In genomic region chr3:145118254-145119001, GRCm38 (mm10) we compare ENCODE assay signal across 8 mouse cellular contexts. TPM values are rescaled to one million over a fixed set of nuclear protein-coding genes. Genes with fewer than 3 reads are reported as not detected.
A peak's percentile ranks its signal among the peaks of the same experiment; 100 is the strongest.
DNase-seq lines count a peak whose midpoint lies in the region; ATAC-seq and TF ChIP-seq lines count a peak whose summit lies in the region.

Gene Odf2l (plus strand): TSS chr3:145118588.

- no peak for TF ChIP-seq EP300 in ES-Bruce4 (IDR thresholded peaks at IDR 0.05; ENCODE audit: insufficient read depth, low read depth, low read length)

- H3K4me3 ChIP-seq in ES-Bruce4 (ENCODE audit: low read depth, low read length) = peak within 1 kb of the TSS; percentile 75
- H3K4me3 ChIP-seq in forebrain, embryonic 13.5 days = peak within 1 kb of the TSS; percentile 71
- H3K4me3 ChIP-seq in neural tube, embryonic 15.5 days (replicated peaks) = peak within 1 kb of the TSS; percentile 79

- intact Hi-C loops in heart, postnatal 14 days (cut with DNase I) = loop anchor here (5.0 to 10.0 kb wide), 2 partner anchors 91 to 806 kb away; partner anchors contain the start of gene Bcl10

- H3K4me2 ChIP-seq in forebrain, embryonic 13.5 days = peak within 1 kb of the TSS; percentile 78
- peak within 1 kb of the TSS; percentile 80 for H3K4me2 ChIP-seq in neural tube, embryonic 15.5 days

- peak; percentile 97 for ATAC-seq in cerebellum, adult (ENCODE audit: insufficient number of reproducible peaks, low FRiP score, low TSS enrichment)
- ATAC-seq in forebrain, embryonic 13.5 days = peak; percentile 98
- ATAC-seq in neural tube, embryonic 15.5 days (ENCODE audit: low FRiP score) = peak; percentile 99

- TF ChIP-seq POLR2A in ES-Bruce4 (IDR thresholded peaks at IDR 0.05; ENCODE audit: insufficient read depth, low read length) = no peak

- WGBS in forebrain, embryonic 13.5 days = under 1% methylated on average over 51 of the region's 57 CpGs
- under 1% methylated on average over 48 of the region's 57 CpGs for WGBS in neural tube, embryonic 15.5 days

- no peak for TF ChIP-seq CTCF in ES-Bruce4 (IDR thresholded peaks at IDR 0.05; ENCODE audit: low read depth, low read length)

- H3K9ac ChIP-seq in ES-Bruce4 (ENCODE audit: low read depth, poor library complexity, severe bottlenecking) = peak within 1 kb of the TSS; percentile 53
- peak within 1 kb of the TSS; percentile 86 for H3K9ac ChIP-seq in forebrain, embryonic 13.5 days
- H3K9ac ChIP-seq in neural tube, embryonic 15.5 days (replicated peaks) = peak within 1 kb of the TSS; percentile 87

- H3K9me3 ChIP-seq in ES-Bruce4 (replicated peaks; ENCODE audit: control insufficient read depth, insufficient read depth, low read length, poor library complexity, severe bottlenecking) = no peaks in the 10 kb centered on the region; the same call in 1 of the 2 replicates
- H3K9me3 ChIP-seq in forebrain, embryonic 13.5 days (replicated peaks) = no peaks in the 10 kb centered on the region
- H3K9me3 ChIP-seq in neural tube, embryonic 15.5 days (replicated peaks) = no peaks in the 10 kb centered on the region

- H3K27me3 ChIP-seq in ES-Bruce4 (ENCODE audit: control insufficient read depth, insufficient read depth, low read length, poor library complexity, severe bottlenecking) = no peaks in the 10 kb centered on the region
- H3K27me3 ChIP-seq in forebrain, embryonic 13.5 days = no peaks in the 10 kb centered on the region
- H3K27me3 ChIP-seq in neural tube, embryonic 15.5 days (replicated peaks) = no peaks in the 10 kb centered on the region

- DNase-seq in heart, postnatal 14 days = peak; percentile 98
- peak; percentile 98 for DNase-seq in layer of hippocampus, adult 11-12 months (ENCODE audit: low spot score)
- peak; percentile 97 for DNase-seq in lung, adult 18-20 months
- peak; percentile 97 for DNase-seq in testis, postnatal 14 days (ENCODE audit: low spot score)

- peak within 1 kb of the TSS; percentile 42; the same call in 1 of the 2 replicates for H3K27ac ChIP-seq in ES-Bruce4 (ENCODE audit: insufficient read depth, low read length)
- H3K27ac ChIP-seq in forebrain, embryonic 13.5 days = peak within 1 kb of the TSS; percentile 98
- peak within 1 kb of the TSS; percentile 99 for H3K27ac ChIP-seq in neural tube, embryonic 15.5 days (replicated peaks)

- H3K4me1 ChIP-seq in ES-Bruce4 (ENCODE audit: control insufficient read depth, insufficient read depth, low read length) = no peaks in the 10 kb centered on the region
- peaks cover 19% of the 10 kb centered on the region for H3K4me1 ChIP-seq in forebrain, embryonic 13.5 days
- peaks cover 16% of the 10 kb centered on the region for H3K4me1 ChIP-seq in neural tube, embryonic 15.5 days

- H3K36me3 ChIP-seq in ES-Bruce4 (ENCODE audit: control insufficient read depth, insufficient read depth, low read length, poor library complexity, severe bottlenecking) = no peaks in the 10 kb centered on the region
- H3K36me3 ChIP-seq in forebrain, embryonic 13.5 days (ENCODE audit: poor library complexity, severe bottlenecking) = no peaks in the 10 kb centered on the region
- H3K36me3 ChIP-seq in neural tube, embryonic 15.5 days = no peaks in the 10 kb centered on the region

RNA-seq across cellular contexts. Expression of gene Odf2l, which starts in this region (rescaled TPM):
- polyA plus RNA-seq in ES-Bruce4 (2011; ENCODE audit: insufficient read depth, insufficient read length, low read depth, missing spikeins) = 58.9 and 61.3 TPM in 2 replicates
- 21.9 and 25.4 TPM in 2 replicates for polyA plus RNA-seq in forebrain, embryonic 13.5 days (2015; fragmentation: Nextera tagmentation; extraction: Ambion mirVana)
- 10 to 100 TPM; 12.0 to 13.8 TPM for total RNA-seq in heart, postnatal 14 days (2021)
- polyA plus RNA-seq in neural tube, embryonic 15.5 days (2015; fragmentation: Nextera tagmentation; extraction: Ambion mirVana) = 10.2 and 11.3 TPM in 2 replicates

Comparison
In these comparisons a context has a peak if more than half of its experiments do, and no peak if none do; other contexts are left out.
1. Peak in every context shown above with its lines: DNase-seq, ATAC-seq, H3K4me3 ChIP-seq and H3K27ac ChIP-seq.
2. H3K27ac ChIP-seq: peak in every context shown above with its lines; median percentile 99 in neural tube, embryonic 15.5 days; 98 in forebrain, embryonic 13.5 days; 42 in ES-Bruce4.